Mouse (Mus musculus) cerebellum, adult 9-10 months (tissue): ENCODE measurements at regions not wholly inside any gene's neighbourhood (a gene's known extent, or its start where the extent isn't known, plus 50 kb on each side); places are given as distances from the start of the nearest gene placed in this dataset.
A peak's percentile ranks its signal among the peaks of the same experiment; 100 is the strongest.

Experiments used
- DNase-seq: peaks from one replicate; pipeline ENCODE4 v3.0.0; 2022

GRCm38 (mm10) chr19:26834564-26834963, 51.1 kb upstream of the Gm815 start:
- DNase-seq: peak; percentile 31
